Mouse (Mus musculus) small intestine, adult 2 months (tissue): Measurements from ENCODE around the gene Cacna1c.

Experiments
- CTCF ChIP-seq: fragments of 200-500 bp; IDR thresholded peaks from 2 replicates; pipeline ENCODE4 v1.5.1; 2012; ENCODE audit warnings: low read depth, mild to moderate bottlenecking, control low read depth, inconsistent platforms, low read length, moderate library complexity, mixed read lengths; ENCODE audit not compliant: insufficient replicate concordance, insufficient read length; ENCODE audit errors: extremely low read depth
- POLR2A ChIP-seq: fragments of 200-500 bp; IDR thresholded peaks from 2 replicates; pipeline ENCODE4 v1.6.1; 2012; ENCODE audit warnings: low read depth, mild to moderate bottlenecking, control low read depth, inconsistent platforms, low read length, moderate library complexity

- TF ChIP-seq CTCF (no peak), POLR2A (no peak)
These were observed 232.9 kb downstream of the Cacna1c start for GRCm38 (mm10) chr6:118963283-118963682.
